Mouse (Mus musculus): ENCODE measurements around the gene Klhl29.
A peak's percentile ranks its signal among the peaks of the same experiment; 100 is the strongest.
"Not testable (repeated sequence)": the region's sequence is repeated elsewhere in the genome, so short reads cannot be mapped to it uniquely, and the experiment has no call there.

Gene Klhl29

DNA sequence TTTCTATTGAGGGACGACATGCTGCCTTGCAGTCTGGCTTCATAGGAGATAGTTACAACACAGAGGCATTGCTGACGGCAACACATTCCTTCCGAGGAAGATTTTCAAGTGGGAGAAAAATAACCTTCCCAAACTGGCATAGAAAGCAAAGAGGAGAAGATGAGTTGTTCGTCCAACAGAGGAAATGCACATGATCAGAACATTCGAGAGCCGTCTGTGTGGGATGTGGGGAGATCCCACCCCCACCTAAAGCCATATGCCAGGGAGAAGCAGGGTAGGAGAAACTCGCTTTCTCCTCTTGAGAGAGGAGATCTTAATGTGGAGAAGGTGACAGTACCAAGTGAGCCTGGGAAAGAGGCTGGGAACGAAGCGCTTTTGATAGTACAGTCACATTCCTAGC, 22.1 kb downstream of the Klhl29 start:
- no peak for DNase-seq (ENCODE audit: low spot score)

DNA sequence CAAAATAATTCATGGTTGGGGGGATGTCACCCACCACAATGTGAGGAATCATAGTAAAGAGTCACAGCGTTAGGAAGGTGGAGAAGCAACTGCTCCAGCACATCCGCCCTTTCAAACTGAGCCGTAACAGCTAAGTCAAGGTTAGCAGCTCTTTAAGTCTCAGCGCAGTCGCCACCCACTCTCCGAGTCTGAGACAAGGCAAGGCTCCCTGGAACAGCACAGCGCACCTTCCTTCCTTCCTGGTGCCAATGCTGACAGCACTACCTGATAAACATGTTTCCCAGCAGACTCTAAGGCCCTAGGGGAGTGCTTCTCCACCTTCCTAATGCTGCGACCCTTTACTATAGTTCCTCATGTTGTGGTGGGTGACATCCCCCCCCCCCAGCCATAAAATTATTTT, 22.7 kb downstream of the Klhl29 start:
- no peak for DNase-seq (ENCODE audit: low spot score)

DNA sequence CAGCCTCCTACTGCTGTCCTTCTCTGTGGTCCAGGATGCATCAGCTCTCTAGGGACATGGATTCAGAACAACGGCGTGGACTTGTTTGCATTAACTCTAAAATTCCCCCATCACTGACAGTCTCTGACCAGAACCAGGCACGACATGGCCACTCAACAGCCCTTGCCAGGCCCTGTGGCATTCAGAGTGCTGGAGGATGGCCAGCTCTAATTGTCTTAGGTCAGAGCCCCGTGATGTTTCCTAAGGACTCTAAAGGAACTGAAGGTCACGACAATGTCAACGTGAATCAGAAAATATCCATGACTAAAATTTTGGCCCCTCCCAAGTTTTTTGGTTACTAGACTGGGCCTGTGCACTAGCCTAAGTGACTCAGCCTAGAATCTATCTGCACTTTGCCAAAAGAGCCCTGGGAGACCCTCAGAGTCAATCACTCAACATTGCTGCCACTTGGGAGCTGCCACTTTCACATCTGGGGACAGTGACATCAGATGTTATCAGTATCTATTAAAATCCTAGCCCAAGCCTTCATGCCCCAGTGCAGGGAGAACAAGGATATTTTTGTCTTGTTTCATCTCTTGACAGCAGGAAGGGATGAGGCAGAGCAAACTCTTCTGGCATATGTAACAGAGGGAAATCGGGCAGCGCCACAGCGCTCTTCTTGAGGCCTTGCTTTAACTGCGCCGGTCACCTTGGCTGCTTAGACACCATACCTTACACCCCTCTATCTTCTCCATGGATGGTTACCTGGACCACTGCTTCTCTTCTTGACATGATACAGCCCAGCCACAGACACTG, 24.8 kb downstream of the Klhl29 start:
- DNase-seq (ENCODE audit: low spot score): no peak

DNA sequence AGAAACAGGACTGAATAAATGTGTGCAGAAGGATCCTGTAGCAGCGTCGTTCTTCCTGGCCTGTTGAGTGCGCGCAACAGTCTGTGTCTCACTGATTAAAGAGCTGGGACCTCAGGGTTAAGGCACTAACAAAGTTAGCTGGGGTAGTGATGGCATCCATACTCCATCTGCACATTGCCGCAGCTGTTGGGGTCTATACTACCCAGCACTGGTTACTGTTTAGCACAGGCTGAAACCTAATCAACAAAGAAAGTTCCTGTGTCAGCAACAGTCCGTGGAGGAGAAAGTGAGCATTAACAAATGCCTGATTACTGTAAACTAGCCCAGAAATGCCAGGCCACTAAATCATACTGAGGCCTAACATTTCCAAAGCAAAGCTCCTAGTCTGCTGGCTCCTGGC, 30.4 kb downstream of the Klhl29 start:
- no peak for DNase-seq (ENCODE audit: low spot score)

DNA sequence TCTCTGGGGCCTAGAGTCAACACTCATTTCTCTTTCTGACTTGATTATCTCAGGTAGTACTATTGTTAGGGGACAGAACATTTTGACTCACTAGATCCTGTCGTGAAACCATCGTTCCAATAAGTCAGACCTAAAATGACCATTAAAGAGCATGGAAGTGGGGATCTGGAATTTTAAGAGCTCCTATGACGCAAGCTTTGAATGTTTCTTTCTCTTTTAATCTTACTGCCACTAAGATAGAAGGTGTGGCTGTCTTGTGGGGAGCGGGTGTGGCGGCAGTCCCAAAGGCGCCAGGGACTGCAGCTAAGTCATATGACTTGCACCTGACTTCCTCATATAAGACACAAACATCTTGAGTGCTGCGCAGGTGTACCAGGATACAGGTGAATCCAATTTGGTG, 31.0 kb downstream of the Klhl29 start:
- DNase-seq (ENCODE audit: low spot score): not testable (repeated sequence)

DNA sequence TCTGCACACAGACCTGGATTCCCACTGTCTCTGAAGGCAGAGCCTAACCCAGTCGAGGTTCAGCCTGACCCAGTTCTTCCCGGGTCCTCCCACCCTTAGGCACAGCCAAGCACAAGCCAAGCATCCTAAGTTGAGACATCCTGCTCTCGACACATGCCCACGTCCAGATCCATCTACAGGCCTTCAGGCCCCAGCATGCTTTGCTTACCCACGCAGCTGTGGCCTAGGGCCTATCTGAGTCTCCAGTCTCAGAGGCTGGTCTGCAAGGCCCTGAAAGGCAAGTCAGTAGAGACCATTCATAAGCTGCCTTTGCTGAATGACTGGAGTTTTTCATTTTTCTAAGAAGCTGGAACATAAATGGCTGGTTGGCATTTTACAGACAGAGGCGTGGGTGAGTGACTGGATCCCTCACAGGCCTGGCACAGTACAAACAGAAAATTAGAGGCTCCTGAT, 35.3 kb downstream of the Klhl29 start:
- peak; percentile 36 for DNase-seq (ENCODE audit: low spot score)

DNA sequence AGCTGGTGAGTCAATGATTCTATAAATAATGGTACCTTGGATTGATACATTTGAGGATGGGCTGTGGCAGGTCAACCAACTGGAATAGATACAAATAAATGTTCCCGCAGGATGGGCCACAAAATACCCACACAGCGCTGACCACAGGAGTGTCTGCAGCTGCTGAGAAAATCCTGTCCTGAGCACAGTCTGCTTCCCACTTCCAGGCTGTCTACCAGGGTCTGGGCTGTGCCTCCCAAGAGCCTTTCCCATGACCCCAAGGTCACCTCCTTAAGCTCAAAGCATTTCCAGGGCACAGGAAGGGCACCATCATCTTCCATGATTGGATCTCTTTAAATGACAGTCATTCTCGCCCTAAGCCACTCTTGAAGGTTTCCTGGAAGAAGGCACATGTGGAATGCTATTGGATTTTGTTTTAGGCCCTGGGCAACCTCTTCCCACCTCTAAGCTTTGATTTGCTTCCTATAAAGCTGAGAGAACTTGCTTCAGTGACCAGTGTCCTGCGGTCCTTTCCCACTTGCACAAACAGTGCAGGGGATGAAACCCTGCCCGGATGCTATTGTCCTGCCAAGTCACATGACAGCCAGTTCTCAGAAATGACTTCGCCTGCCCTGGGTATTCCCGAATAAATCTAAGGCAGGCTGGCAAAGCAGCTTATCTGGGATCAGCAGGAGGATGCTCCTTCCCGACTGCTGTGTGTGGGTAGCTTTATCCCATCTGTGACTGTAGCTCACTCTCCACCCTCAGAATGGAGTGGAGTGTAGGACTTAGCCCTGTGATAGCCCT, 38.4 kb downstream of the Klhl29 start:
- no peak for DNase-seq (ENCODE audit: low spot score)

DNA sequence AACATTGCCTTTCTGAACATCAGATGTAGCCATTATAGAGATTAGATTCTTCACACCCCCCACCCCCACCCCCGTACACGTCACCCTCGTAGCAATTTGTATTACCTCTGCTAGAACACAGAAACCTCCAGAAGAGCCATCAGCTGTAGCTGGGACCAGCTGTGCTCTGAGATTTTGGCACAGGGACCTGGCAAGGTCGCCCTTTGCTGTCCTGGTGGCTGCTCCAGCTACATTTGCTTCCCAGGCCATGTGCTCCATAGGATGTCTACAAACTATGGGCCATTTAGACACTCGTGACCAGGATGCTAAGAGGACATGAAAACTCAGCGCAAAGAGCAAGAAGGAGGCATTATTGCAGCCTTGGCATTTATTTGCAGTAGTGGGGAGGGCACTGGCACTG, 39.2 kb downstream of the Klhl29 start:
- no peak for DNase-seq (ENCODE audit: low spot score)

DNA sequence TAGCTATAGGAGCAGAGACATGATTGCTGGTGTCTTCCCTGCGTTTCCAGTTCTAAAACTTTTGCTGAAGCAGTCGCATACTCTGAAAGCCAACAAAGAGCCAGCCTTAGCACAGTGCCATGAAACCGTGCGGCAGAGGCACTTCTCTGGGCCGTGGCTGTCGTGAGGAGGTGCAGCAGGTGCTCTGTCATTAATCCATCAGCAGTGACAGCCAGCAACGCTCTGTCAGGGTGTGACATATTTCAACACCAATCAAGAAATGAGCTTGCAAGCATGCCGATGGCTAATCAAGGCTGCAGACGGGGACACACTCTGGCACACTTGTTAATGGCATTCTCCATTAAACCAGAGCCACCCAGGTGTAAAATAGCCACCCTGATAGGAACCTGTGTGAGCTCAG, 40.5 kb downstream of the Klhl29 start:
- DNase-seq (ENCODE audit: low spot score): no peak

DNA sequence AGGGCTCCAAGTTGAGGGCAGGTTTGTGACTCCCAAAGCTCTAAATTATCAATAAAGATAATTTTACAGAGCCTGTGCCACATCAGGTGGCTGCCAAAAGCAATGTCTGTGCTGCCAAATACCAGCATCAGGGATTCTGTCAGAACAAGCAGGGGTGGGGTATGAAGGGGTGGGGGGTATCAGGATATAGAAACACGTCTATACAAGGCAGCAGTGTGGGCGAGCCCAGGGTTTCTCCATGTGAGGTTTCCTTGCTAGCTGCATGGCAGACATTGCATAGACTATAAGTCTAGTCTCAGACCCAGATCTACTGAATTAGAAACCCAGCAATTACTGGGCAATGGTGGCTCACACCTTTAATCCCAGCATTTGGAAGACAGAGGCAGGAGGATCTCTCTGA, 41.3 kb downstream of the Klhl29 start:
- no peak for DNase-seq (ENCODE audit: low spot score)

DNA sequence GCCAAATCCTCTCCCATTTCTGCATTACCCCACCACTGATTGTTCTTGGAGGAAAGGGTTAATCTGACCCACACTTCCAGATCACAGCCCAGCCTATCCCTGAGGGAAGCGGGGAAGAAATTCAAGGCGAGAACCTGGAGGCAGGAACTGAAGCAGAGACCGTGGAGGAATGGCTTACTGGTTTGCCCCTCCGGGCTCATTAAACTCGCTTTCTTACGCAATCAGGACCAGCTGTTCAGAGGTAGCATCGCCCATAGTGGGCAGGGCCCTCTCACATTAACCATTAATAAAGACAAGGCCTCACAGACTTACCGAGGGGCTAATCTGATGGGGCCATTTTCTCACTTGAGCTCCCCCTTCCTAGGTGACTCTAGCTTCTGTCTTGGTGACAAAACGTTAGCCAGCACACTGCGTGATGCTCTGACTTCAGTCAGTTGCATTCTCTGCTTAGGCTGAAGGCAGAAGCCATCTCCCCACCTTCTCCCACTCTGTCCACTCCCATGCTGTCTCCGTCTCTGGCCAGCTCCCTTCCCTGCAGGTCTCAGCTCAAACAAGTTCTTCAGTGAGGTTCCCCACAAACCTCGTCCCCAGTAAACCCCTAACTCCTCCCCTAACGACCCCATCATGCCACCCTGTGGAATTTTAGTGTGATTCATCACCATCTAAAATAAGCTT, 43.5 kb downstream of the Klhl29 start:
- DNase-seq (ENCODE audit: low spot score): no peak

DNA sequence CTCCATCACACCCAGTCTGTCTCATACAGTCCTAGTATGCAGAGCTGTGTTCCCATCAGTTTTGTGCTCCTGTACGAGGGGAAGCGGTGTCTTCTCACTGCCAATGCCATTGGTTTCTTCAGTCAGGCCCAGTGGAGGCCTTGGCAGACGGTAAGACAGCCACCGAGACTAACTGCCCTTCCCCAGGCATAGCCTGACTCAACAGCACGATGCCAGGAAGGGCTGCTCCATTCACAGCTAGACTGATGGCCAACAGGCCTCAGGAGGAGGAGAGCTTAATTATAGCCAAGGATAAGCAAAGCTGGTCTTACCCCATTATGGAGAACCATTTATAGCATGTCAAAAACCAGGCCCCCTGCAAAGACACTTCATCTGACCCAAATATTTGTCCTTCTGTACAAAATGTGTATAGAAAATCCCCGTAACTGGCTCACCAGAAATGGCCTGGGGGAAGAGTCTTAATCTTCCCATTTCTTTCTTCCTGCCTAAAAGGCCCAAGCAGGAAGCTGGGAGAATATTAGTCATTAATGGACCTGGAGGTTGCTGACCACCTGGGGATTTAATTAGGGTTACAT, 44.9 kb downstream of the Klhl29 start:
- DNase-seq (ENCODE audit: low spot score): no peak

DNA sequence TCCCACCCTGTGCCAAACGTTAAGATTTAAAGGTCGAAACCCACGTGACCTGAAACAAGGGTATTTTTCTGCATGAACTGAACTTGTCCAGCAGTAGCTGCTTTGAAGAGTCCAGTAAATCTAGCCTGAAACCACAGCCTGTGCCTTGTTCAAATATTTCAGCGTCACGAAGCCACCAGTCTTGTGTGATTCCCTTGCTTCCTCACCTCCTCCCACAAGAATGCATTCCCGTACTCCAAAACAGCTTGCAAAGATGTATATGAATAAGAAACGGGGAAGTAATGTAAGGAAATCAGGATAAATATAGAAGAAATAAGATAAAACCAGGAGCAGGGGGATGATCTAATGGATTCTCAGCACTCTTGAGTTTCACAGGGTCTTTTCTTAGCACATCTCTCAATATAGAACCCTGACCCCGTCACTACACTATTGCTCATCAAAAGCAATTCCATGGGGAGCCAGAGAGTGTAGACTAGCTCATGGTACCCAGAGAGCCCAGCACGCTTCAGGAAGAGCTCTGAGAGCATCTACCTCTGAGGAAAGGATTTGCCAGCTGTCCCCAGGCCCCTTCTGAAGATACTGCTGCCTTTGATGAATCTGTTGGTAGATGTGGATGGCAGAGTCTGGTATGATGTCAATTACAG, 52.9 kb downstream of the Klhl29 start:
- DNase-seq (ENCODE audit: low spot score): no peak

DNA sequence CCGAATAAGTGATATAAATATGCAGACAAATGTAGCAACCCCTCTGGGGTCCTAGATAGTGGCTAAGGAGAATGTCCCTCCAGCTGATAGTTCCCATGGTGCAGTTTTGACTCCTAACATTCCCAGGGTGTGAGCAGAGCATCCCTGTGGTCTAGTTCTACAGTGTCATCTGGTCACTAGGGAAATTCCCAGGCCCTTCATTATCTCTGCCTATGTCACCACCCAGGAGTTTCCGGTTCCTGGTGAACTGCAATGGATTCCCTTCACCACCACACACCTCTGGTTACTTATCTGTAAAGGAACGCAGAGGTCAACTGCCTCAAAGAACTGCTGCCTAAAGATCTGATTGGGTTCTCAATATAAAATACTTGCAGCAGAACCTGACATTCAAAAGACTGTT, 54.5 kb downstream of the Klhl29 start:
- no peak for DNase-seq (ENCODE audit: low spot score)

DNA sequence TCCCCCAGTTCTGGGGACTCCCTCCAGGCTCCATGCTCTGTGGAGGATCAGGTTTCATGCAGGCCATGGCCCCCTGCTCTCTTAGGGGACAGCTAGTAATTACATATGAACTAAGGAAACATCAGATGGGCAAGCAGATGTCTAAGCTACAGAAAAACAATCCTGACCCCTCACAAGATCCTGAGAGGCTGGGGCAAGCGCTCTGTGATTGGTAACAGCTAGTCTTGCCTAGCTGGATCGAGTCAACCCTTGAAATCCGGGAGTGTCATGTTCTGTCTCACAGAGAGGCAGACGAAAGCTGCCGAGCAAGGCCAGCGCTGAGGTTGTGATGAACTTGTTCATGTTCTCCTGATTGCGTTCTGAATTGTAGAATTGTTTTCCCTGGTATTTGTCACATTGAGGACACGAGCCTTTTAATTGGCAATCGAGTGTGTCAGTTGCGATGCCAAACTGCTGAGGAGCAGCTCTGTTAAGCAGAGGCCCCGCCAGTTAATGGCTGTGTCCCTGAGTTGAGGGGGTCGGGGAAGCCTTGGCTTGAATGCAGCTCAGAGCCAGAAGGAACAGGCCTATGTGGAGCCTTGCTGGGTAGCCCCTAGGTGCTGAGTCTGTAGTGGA, 56.0 kb downstream of the Klhl29 start:
- DNase-seq (ENCODE audit: low spot score): no peak

DNA sequence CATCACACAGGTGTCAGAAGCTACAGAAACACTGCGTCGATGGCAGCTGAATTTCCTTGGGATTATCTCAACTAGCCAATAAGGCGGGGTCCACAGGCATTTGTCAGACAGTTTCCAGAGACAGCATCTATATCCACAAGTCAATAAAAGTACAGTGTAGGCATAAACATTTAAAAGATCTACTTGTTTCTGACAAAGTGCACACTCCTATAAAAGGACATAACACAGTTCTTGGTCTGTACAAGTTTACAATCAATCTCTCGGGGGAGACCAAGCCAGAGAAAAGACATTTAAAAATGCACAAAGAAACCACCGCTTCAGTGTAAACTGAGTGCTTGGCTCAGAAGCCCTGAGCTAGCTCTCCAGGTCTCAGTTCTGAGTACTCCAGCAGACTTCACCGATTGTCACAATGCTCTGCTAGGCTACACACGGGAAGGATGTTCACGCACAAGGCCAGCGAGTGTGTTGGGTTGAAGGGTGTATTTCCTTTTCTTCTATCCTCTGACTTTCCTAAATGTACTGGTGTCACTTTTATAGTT, 59.4 kb downstream of the Klhl29 start:
- DNase-seq (ENCODE audit: low spot score): no peak

DNA sequence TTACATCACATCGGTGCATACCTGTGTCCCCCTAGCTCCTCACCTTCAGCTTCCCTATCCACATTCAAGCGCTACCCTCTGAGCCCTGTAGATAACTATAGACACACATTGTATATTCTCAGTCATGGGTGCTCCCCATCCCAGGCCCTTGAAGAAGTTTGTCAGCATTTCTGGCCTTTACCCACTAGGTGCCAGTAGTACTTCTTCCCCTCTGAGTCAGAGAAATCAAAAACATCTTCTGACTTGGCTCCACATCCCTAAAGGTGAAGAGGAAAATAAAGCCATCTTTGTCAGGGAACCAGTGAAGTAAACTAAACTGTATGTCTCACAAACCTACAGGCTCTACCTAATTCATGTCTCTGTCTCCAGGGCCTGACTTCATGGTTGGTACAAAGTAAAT, 67.6 kb downstream of the Klhl29 start:
- no peak for DNase-seq (ENCODE audit: low spot score)

DNA sequence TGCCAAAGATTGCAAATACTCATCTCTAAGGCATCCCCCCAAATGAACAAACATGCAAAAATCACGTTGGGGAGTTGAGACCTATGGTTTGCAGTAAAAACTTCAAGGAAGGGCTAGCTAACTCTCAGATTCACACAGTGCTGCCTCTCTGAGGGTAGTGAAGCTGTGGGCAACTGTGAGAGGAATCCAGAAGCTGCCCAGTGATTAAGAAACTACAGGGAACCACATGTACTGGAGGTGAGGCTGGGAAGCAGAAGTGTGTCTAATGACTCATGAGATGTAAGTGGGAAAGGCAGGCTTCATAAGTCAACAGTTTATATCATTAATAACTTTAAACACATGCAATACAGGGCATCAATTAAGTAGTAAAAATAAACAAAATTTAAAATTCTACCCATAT, 70.0 kb downstream of the Klhl29 start:
- DNase-seq (ENCODE audit: low spot score): no peak

DNA sequence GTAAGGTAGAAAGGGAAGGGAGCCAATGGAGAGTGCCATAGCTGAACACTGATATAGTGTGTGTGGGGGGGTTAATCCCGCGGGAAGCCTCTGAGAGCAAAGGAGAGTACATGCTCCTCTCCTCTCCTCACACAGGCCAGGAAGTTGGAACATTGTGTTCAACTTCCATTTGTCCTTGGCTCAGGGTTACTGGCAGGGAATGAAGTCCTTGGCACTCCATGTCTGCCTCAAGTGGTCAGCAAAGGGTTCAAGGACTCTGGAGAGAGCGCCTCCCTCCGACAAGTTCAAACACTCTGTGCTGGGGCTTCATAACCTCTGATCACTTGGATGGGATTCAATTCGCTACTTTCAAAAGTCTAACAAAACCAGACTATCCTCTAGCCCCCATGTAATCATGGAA, 71.6 kb downstream of the Klhl29 start:
- DNase-seq (ENCODE audit: low spot score): no peak

DNA sequence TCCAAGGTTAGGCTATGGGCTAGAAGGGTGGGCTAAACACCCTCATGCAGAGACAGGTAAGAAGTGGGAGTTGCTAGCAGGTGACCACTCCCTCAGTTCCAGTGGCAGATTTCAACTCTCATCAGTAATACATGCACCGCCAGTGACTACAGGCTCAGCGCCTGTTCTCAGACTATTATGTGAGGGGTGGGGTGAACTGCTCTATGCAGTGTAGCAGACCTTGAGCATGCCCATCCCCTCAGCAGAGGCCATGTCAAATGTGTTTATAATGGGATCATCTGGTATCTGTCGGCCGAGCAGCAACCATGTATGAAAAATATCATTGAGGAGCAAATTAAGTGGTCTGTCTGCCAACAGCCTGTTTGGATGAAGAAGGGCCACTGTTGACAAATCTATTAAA, 72.4 kb downstream of the Klhl29 start:
- no peak for DNase-seq (ENCODE audit: low spot score)

DNA sequence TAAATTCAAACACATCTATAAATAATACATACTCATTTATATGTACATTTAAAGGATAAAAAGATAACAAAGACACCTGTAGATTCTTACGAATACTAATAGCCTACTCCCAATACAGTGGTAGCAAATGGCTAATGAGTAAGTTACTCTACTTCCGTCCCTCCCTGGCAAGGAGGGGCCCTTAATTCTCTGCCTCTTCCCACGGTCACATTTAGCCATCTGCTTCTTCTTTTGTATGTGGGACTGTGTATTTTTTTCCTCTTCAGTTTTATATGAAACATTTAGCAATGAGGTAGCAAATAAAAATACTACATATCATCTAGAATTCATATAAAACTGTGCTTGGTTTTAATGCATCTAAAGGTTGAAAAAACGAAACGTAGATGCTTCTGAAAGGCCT, 73.6 kb downstream of the Klhl29 start:
- DNase-seq (ENCODE audit: low spot score): no peak
